Mouse (Mus musculus) midbrain, embryonic 11.5 days (tissue): ENCODE measurements around the gene Ndufaf2. TPM values are rescaled to one million over a fixed set of nuclear protein-coding genes. Genes with fewer than 3 reads are reported as not detected.

Experiments used
- ATAC-seq: fragments of 200-750 bp; cut with Nextera tagmentation; 2 replicates; pipeline ENCODE4 v1.8.0; 2017; ENCODE audit warnings: moderate TSS enrichment, moderate library complexity; ENCODE audit not compliant: low FRiP score
- DNase-seq: peaks from one replicate; pipeline ENCODE4 v3.0.0; 2015; ENCODE audit warnings: low spot score; ENCODE audit errors: missing footprints
- H3K27ac ChIP-seq: fragments of 300-500 bp; sonication (generic); 2 replicates; pipeline ENCODE4 v1.5.1; 2014; ENCODE audit warnings: low read depth, low read length
- H3K27me3 ChIP-seq: fragments of 300-500 bp; sonication (generic); 2 replicates; pipeline ENCODE4 v1.6.1; 2014; ENCODE audit warnings: mild to moderate bottlenecking, low read length, moderate library complexity, mixed read lengths; ENCODE audit not compliant: control insufficient read depth, insufficient read depth
- H3K36me3 ChIP-seq: fragments of 300-500 bp; sonication (generic); 2 replicates; pipeline ENCODE4 v1.6.1; 2014; ENCODE audit warnings: mild to moderate bottlenecking, low read length, moderate library complexity, mixed read lengths; ENCODE audit not compliant: control insufficient read depth, insufficient read depth
- H3K4me1 ChIP-seq: fragments of 300-500 bp; sonication (generic); 2 replicates; pipeline ENCODE4 v1.6.1; 2014; ENCODE audit warnings: low read length; ENCODE audit not compliant: control insufficient read depth, insufficient read depth
- H3K4me2 ChIP-seq: fragments of 300-500 bp; sonication (generic); 2 replicates; pipeline ENCODE4 v1.6.1; 2014; ENCODE audit warnings: mild to moderate bottlenecking, moderate library complexity
- H3K4me3 ChIP-seq: fragments of 300-500 bp; sonication (generic); 2 replicates; pipeline ENCODE4 v1.5.1; 2014; ENCODE audit warnings: low read depth, low read length
- H3K9ac ChIP-seq: fragments of 300-500 bp; sonication (generic); 2 replicates; pipeline ENCODE4 v1.6.1; 2014; ENCODE audit warnings: low read length
- H3K9me3 ChIP-seq: fragments of 300-500 bp; sonication (generic); 2 replicates; pipeline ENCODE4 v1.6.1; 2016; ENCODE audit warnings: low read length; ENCODE audit not compliant: control insufficient read depth
- WGBS: fragments of 180-500 bp; shearing (Covaris S2); extraction: QIAGEN DNeasy Blood & Tissue Kit; methylation state at CpG from one replicate; pipeline ENCODE4 v1.1.7; 2014; 5-methylcytosine and 5-hydroxymethylcytosine counted together
- polyA plus RNA-seq: library from polyadenylated mRNA; unstranded; fragments of >200 nt; fragmentation: Nextera tagmentation; extraction: Ambion mirVana; gene quantifications from 2 replicates; pipeline ENCODE4 v1.2.1, GENCODE M21; 2014

The Ndufaf2 gene
- polyA plus RNA-seq, 1 experiment from 2014 or later = 82.4 TPM

- Histone ChIP-seq H3K4me1 (no peaks in the 10 kb centered on the region), H3K27ac (no peak overlapping the region), H3K4me3 (no peak overlapping the region), H3K9me3 (no peaks in the 10 kb centered on the region), H3K4me2 (no peak overlapping the region), H3K27me3 (no peaks in the 10 kb centered on the region), H3K36me3 (no peaks in the 10 kb centered on the region), H3K9ac (no peak overlapping the region)
- ATAC-seq (no peak), DNase-seq (peak; percentile 66)
- WGBS = 91% methylated on average over 5 of the region's 5 CpGs
Measured at GRCm38 (mm10) chr13:108113536-108113935, 44.9 kb downstream of the Ndufaf2 start.

GRCm38 (mm10) chr13:108110929-108111328 lies 47.5 kb downstream of the Ndufaf2 start:
- no peaks in the 10 kb centered on the region for H3K36me3 ChIP-seq
- H3K9me3 ChIP-seq = no peaks in the 10 kb centered on the region
- ATAC-seq = no peak
- no peaks in the 10 kb centered on the region for H3K4me1 ChIP-seq
- no peak overlapping the region for H3K4me2 ChIP-seq
- WGBS = 94% methylated on average over 6 of the region's 6 CpGs
- H3K9ac ChIP-seq = no peak overlapping the region
- H3K27ac ChIP-seq = no peak overlapping the region
- H3K4me3 ChIP-seq = no peak overlapping the region
- DNase-seq = no peak
- no peaks in the 10 kb centered on the region for H3K27me3 ChIP-seq

- Histone ChIP-seq H3K4me3 (no peak overlapping the region), H3K4me2 (no peak overlapping the region), H3K4me1 (no peaks in the 10 kb centered on the region), H3K9me3 (no peaks in the 10 kb centered on the region), H3K9ac (no peak overlapping the region), H3K27ac (no peak overlapping the region), H3K36me3 (no peaks in the 10 kb centered on the region), H3K27me3 (no peaks in the 10 kb centered on the region)
- ATAC-seq = no peak
- DNase-seq = no peak
- WGBS = 63% methylated on average over 2 of the region's 2 CpGs
Measured at GRCm38 (mm10) chr13:108100700-108101099, 57.7 kb downstream of the Ndufaf2 start.

- no peak overlapping the region for H3K9ac ChIP-seq
- ATAC-seq (no peak), DNase-seq (no peak)
- H3K4me2 ChIP-seq = no peak overlapping the region
- H3K9me3 ChIP-seq = no peaks in the 10 kb centered on the region
- no peaks in the 10 kb centered on the region for H3K36me3 ChIP-seq
- no peaks in the 10 kb centered on the region for H3K4me1 ChIP-seq
- H3K27me3 ChIP-seq = no peaks in the 10 kb centered on the region; the same call in 1 of the 2 replicates
- H3K27ac ChIP-seq = no peak overlapping the region
- H3K4me3 ChIP-seq = no peak overlapping the region
- 86% methylated on average over 7 of the region's 7 CpGs for WGBS
Measured at GRCm38 (mm10) chr13:108096446-108096845, 62.0 kb downstream of the Ndufaf2 start.

- Histone ChIP-seq H3K4me1 (no peaks in the 10 kb centered on the region), H3K36me3 (no peaks in the 10 kb centered on the region), H3K27me3 (no peaks in the 10 kb centered on the region; the same call in 1 of the 2 replicates), H3K4me3 (no peak overlapping the region), H3K27ac (no peak overlapping the region), H3K9me3 (no peaks in the 10 kb centered on the region), H3K4me2 (no peak overlapping the region), H3K9ac (no peak overlapping the region)
- 91% methylated on average over 7 of the region's 7 CpGs for WGBS
- ATAC-seq = no peak
- no peak for DNase-seq
Measured at GRCm38 (mm10) chr13:108095617-108096016, 62.8 kb downstream of the Ndufaf2 start.

- H3K9me3 ChIP-seq = no peaks in the 10 kb centered on the region
- no peak overlapping the region for H3K27ac ChIP-seq
- H3K4me1 ChIP-seq = no peaks in the 10 kb centered on the region
- no peaks in the 10 kb centered on the region; the same call in 1 of the 2 replicates for H3K27me3 ChIP-seq
- H3K4me2 ChIP-seq = no peak overlapping the region
- H3K4me3 ChIP-seq = no peak overlapping the region
- no peak overlapping the region for H3K9ac ChIP-seq
- DNase-seq (no peak), ATAC-seq (no peak)
- 91% methylated on average over 5 of the region's 5 CpGs for WGBS
- H3K36me3 ChIP-seq = no peaks in the 10 kb centered on the region
Measured at GRCm38 (mm10) chr13:108094681-108095080, 63.7 kb downstream of the Ndufaf2 start.

GRCm38 (mm10) chr13:108092290-108092689 lies 66.1 kb downstream of the Ndufaf2 start:
- no peak overlapping the region for H3K4me2 ChIP-seq
- ATAC-seq (no peak), DNase-seq (no peak)
- no peaks in the 10 kb centered on the region; the same call in 1 of the 2 replicates for H3K27me3 ChIP-seq
- H3K4me3 ChIP-seq = no peak overlapping the region
- no peak overlapping the region for H3K27ac ChIP-seq
- H3K4me1 ChIP-seq = no peaks in the 10 kb centered on the region
- H3K9ac ChIP-seq = no peak overlapping the region
- 80% methylated on average over 7 of the region's 7 CpGs for WGBS
- H3K36me3 ChIP-seq = no peaks in the 10 kb centered on the region
- no peaks in the 10 kb centered on the region for H3K9me3 ChIP-seq

- 87% methylated on average over 4 of the region's 4 CpGs for WGBS
- DNase-seq = no peak
- H3K27me3 ChIP-seq = no peaks in the 10 kb centered on the region; the same call in 1 of the 2 replicates
Measured at GRCm38 (mm10) chr13:108086724-108087123, 71.7 kb downstream of the Ndufaf2 start.

GRCm38 (mm10) chr13:108086036-108086435 lies 72.4 kb downstream of the Ndufaf2 start:
- Histone ChIP-seq H3K9ac (no peak overlapping the region), H3K27me3 (no peaks in the 10 kb centered on the region), H3K36me3 (no peaks in the 10 kb centered on the region), H3K9me3 (no peaks in the 10 kb centered on the region), H3K4me3 (no peak overlapping the region), H3K4me1 (no peaks in the 10 kb centered on the region), H3K4me2 (no peak overlapping the region), H3K27ac (no peak overlapping the region)
- ATAC-seq (no peak), DNase-seq (peak; percentile 45)
- WGBS = 88% methylated on average over 5 of the region's 5 CpGs

More at GRCm38 (mm10) chr13:108086724-108087123, 71.7 kb downstream of the Ndufaf2 start:
- no peaks in the 10 kb centered on the region for H3K9me3 ChIP-seq
- no peaks in the 10 kb centered on the region for H3K4me1 ChIP-seq
- H3K27ac ChIP-seq = no peak overlapping the region
- no peak overlapping the region for H3K9ac ChIP-seq
- H3K4me2 ChIP-seq = no peak overlapping the region
- no peak for ATAC-seq
- H3K36me3 ChIP-seq = no peaks in the 10 kb centered on the region
- H3K4me3 ChIP-seq = no peak overlapping the region
